Mouse (Mus musculus) C2C12 (cell line): ENCODE results near the gene Sncb.

Source experiments
- CTCF ChIP-seq: IDR thresholded peaks from one replicate; pipeline ENCODE4 v1.5.1; 2011; ENCODE audit not compliant: control insufficient read depth, insufficient read depth, insufficient read length
- USF1 ChIP-seq: IDR thresholded peaks from one replicate; pipeline ENCODE4 v1.6.1; 2011; ENCODE audit warnings: low read depth, mild to moderate bottlenecking, control low read depth, moderate library complexity

- no peak for TF ChIP-seq CTCF
- no peak for TF ChIP-seq USF1
Observed at GRCm38 (mm10) chr13:54758756-54759470, 7.5 kb downstream of the Sncb start.
